Mouse (Mus musculus): ENCODE measurements around the gene Dgkh.

GRCm38 (mm10) chr14:78583168-78583567 is 149.4 kb downstream of the Dgkh start:
- TF ChIP-seq CTCF (IDR thresholded peaks at IDR 0.05; ENCODE audit: control insufficient read depth, insufficient read depth, low read length) (no peak), POLR2A (IDR thresholded peaks at IDR 0.05; ENCODE audit: borderline replicate concordance, control insufficient read depth, low read depth, low read length) (no peak)
